Mouse (Mus musculus) left cerebral cortex, postnatal 4 days (tissue): ENCODE data around the gene Smad6. TPM values are rescaled to one million over a fixed set of nuclear protein-coding genes. Genes with fewer than 3 reads are reported as not detected.

Experiments
- DNase-seq: peaks from one replicate; pipeline ENCODE4 v3.0.0-alpha.2; 2022
- intact Hi-C: fragments of 180-260 bp; cut with DNase I; formaldehyde crosslinking; loops from one replicate; pipeline ENCODE4 v1.15.1; 2025
- total RNA-seq, 2 experiments: library from RNA; stranded (reverse); gene quantifications; 2 replicates each; pipeline ENCODE4 v1.2.3; 2021

The Smad6 gene
- total RNA-seq, 2 experiments from 2014 or later: 2.0 to 2.3 TPM

DNA sequence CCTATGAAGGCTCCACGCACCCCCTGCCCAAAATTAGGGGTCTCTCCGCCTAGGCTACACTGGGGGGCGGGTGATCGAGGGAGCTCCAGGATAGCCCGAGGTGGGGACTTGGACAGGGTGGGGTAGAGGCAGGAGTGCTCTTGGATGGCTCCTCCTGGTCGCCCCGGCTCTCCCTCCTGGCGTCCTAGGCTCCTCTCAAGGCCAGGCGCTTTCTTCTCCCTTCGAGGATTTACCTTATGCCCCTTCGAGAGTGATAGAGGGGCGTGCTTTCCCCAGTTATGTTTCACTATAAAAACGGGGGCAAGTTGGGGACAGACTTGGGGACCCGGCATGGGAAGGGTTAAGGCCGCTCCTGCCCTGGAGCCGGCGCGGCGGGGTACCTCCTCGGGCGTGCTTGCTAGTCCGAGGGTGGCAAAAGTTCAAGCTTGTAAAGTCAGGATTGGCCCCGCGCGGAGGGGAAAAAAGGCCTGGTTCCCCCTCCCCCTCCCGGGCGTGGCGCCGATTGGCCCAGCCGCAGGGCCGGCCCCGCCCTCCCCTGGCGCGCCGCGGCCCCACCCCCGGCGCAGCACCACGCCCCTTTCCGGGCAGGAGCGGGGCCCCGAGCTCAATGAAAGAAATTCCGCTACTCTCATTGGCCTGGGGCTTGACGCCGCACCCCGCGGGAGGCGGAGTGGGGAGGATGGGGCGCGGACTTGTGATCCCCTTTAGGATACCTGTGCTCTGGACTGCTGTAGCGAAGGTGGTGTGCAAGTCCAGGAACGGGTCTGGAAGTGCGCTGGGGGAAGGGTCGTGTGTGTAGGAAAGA is 905 bp upstream of the Smad6 start:
- intact Hi-C loops: no loop called here
- DNase-seq: peak; percentile 90

GRCm38 (mm10) chr9:64021319-64021850 is 474 bp downstream of the Smad6 start:
- intact Hi-C loops: no loop called here
- DNase-seq: no peak

GRCm38 (mm10) chr9:64020606-64021318 is 1.1 kb downstream of the Smad6 start:
- intact Hi-C loops: no loop called here
- no peak for DNase-seq

DNA sequence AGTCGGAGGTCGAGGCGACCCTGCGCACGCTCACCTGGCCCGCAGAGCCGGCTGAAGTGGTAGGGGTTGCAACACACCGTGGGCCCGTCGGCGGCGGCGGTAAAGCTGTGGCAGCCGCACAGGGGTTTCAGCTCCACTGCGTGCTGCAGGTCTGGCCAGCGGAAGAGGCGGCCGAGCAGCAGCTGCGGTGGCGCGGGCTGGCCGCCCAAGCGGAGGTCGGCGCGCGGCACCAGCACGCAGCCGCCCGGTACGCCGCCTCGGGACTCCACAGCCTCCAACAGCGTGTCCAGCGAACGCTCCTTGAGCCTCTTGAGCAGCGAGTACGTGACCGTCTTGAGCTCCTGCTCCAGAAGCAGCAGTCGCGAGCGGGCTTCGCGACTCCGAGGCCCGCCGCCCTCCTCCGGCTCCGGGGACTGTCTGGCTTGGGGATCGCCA is 1.7 kb downstream of the Smad6 start:
- intact Hi-C loops: no loop called here

DNA sequence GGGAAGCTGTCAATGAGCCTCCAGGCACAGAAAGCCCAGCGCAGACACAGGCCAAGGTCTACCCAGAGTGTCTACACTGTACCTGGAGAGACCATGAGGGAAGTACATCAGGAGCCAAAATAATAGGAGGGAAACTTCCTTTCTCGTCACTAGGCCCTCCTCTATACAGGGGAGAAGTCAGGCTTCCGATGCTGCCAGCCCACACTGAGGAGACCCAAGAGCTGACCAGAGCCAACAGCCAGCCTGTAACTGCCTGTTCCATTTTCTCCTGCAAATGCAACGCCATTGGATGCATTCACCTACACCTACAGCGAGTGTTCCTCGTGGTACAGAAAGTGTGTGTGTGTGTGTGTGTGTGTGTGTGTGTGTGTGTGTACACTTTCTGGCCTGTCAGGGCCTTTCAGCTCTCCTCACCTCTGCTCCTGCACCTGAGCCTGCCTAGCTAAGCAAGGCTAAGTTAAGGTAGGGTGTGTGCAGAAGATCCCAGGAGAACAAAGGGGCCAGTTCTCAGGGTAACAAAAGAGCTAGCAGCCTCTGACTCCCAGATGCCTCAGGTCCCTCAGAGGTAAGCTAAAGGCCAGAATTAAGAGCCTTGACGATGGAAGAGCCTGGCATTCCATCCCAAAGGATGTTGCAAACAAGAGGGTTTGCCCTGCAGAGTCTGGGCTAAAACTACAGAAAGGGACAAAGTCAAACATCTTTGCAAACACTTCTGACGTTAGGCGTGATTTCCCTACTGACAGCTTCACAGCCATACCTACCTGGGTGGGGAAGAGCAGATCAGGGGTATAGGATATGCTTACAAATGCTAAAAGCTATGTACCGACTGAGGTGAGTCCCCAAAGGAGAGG is 2.6 kb downstream of the Smad6 start:
- no peak for DNase-seq
- intact Hi-C loops: no loop called here

More for the DNA sequence above, 1.7 kb downstream of the Smad6 start:
- DNase-seq: no peak

- DNase-seq: peak; percentile 45
- intact Hi-C loops: no loop called here
Measured at GRCm38 (mm10) chr9:64017861-64018793, 3.7 kb downstream of the Smad6 start.

DNA sequence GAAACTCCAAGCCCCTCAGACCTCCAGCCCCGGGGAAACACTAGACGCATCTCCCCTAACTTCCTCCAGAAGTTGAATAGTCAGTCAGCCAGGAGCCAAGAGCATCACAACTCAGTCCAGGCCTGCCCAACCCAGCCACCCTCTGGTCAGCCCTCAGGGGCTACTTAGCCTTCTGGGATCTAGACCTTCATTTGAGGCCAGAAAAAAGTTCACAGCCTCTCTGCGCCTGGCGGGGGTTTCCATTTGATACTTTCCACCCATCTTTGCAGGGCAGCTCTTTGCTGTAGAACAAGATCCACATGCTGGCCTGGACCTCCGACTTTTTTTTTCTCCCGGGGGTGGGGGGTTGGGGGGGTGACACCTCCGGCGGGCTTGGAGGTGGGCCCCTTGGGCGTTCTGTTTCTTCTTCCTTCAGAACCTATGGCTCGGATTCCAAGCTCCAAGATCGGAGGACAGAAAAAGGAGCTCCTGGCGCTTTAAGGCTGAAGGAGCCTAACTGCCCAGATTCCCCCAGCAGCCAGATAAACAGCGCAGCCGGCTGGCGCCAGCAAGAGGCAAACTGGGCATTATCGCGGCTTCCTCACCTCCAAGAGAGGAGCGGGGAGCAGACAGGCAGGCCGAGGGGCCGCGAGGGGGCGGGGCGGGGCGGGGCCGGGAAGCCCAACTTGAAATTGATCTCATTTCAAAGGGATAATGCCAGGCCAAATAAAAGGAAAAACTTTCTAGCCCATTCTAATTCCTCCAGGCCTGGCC is 5.0 kb downstream of the Smad6 start:
- DNase-seq: peak; percentile 62

GRCm38 (mm10) chr9:64016092-64016491 is 5.8 kb downstream of the Smad6 start:
- intact Hi-C loops: no loop called here
- no peak for DNase-seq

More for the DNA sequence above, 5.0 kb downstream of the Smad6 start:
- intact Hi-C loops: no loop called here

GRCm38 (mm10) chr9:64014801-64015200 is 7.1 kb downstream of the Smad6 start:
- intact Hi-C loops: no loop called here

GRCm38 (mm10) chr9:64011356-64011755 is 10.5 kb downstream of the Smad6 start:
- intact Hi-C loops: no loop called here
- no peak for DNase-seq

More at GRCm38 (mm10) chr9:64014801-64015200, 7.1 kb downstream of the Smad6 start:
- DNase-seq: no peak

GRCm38 (mm10) chr9:64002981-64003380 is 18.9 kb downstream of the Smad6 start:
- intact Hi-C loops: no loop called here
- DNase-seq: no peak

GRCm38 (mm10) chr9:64001081-64001480 is 20.8 kb downstream of the Smad6 start:
- intact Hi-C loops: no loop called here
- no peak for DNase-seq

- DNase-seq: no peak
Measured at GRCm38 (mm10) chr9:64000085-64000484, 21.8 kb downstream of the Smad6 start.

DNA sequence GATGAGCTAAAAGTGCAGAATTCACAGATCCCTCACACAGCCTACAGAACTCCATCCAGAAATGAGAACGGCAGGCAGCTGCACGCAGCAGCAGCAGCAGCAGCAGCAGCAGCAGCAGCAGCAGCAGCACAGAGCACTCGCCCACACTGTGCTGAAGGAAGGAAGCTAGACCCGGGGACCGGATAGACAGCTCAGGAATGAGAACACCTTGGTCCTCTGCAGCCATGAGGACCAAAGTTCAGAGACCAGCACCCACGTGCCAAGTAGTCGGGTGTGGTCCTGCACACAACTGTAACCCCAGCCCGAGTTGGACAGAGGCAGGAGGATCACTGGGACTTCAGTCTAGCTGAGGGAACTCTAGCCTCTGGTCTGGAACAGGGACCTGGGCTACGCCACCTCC is 22.7 kb downstream of the Smad6 start:
- DNase-seq: no peak
- intact Hi-C loops: no loop called here

More at GRCm38 (mm10) chr9:64000085-64000484, 21.8 kb downstream of the Smad6 start:
- intact Hi-C loops: no loop called here

DNA sequence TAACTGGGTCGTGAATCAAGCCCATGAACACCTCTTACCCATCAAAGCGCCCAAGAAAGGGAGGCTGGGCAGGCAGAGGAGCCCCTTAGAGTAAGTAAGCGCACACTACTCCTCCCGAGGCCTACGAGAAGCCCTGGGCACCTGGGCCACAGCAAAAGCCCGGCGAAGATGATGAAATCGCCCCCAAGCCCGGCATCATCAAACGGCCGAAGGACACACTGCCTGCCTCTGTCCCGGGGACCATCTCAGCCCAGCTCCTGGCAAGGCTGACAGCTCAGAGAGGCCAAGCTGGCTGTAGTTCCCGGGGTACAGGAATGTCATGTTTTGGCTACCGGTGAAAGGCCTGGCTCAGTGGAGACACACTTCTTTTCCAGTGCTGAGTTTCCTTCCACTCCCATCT is 23.8 kb downstream of the Smad6 start:
- intact Hi-C loops: no loop called here
- DNase-seq: no peak

GRCm38 (mm10) chr9:63997439-63997838 is 24.4 kb downstream of the Smad6 start:
- DNase-seq: peak; percentile 58
- intact Hi-C loops: no loop called here

GRCm38 (mm10) chr9:63993256-63993655 is 28.6 kb downstream of the Smad6 start:
- no peak for DNase-seq
- intact Hi-C loops: no loop called here

- DNase-seq: no peak
- intact Hi-C loops: no loop called here
Measured at GRCm38 (mm10) chr9:63992761-63993160, 29.1 kb downstream of the Smad6 start.

DNA sequence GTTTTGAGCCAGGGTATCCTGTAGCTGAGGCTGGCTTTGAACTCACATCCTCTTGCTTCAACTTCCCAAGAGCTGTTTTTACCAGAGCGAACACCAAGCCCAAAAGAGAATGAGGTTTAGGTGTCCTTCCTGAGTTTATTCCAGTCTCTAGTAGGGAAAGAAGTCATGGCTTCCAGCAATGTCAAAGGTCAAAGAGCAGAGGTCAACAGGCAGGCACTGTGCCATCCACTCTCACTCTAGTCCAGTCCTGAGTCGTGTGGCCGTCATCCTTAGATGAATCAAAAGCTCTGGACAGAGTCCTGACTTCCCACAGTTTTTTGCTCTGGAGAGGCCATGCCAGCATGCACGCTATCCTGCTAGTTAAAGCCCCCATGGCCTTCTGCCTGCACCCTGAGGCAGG is 30.7 kb downstream of the Smad6 start:
- intact Hi-C loops: no loop called here

More for the DNA sequence above, 30.7 kb downstream of the Smad6 start:
- DNase-seq: no peak
